Mouse (Mus musculus) forebrain, embryonic 11.5 days (tissue): ENCODE measurements around the gene Ogn. TPM values are rescaled to one million over a fixed set of nuclear protein-coding genes. Genes with fewer than 3 reads are reported as not detected.
A peak's percentile ranks its signal among the peaks of the same experiment; 100 is the strongest.

Experiments used
- ATAC-seq: fragments of 200-750 bp; cut with Nextera tagmentation; replicated peaks from 2 replicates; pipeline ENCODE4 v1.8.0; 2017; ENCODE audit warnings: moderate TSS enrichment; ENCODE audit not compliant: low FRiP score
- DNase-seq: peaks from one replicate; pipeline ENCODE4 v3.0.0-alpha.2; 2017; ENCODE audit warnings: low spot score
- H3K27ac ChIP-seq: fragments of 300-500 bp; sonication (generic); 2 replicates; pipeline ENCODE4 v1.5.1; 2014; ENCODE audit warnings: low read depth, low read length
- H3K27me3 ChIP-seq: fragments of 300-500 bp; sonication (generic); 2 replicates; pipeline ENCODE4 v1.6.1; 2014; ENCODE audit warnings: mild to moderate bottlenecking, low read length, mixed read lengths; ENCODE audit not compliant: control insufficient read depth, insufficient read depth
- H3K36me3 ChIP-seq: fragments of 300-500 bp; sonication (generic); 2 replicates; pipeline ENCODE4 v1.6.1; 2014; ENCODE audit warnings: mild to moderate bottlenecking, low read length, moderate library complexity, mixed read lengths; ENCODE audit not compliant: control insufficient read depth, insufficient read depth
- H3K4me1 ChIP-seq: fragments of 300-500 bp; sonication (generic); replicated peaks from 2 replicates; pipeline ENCODE4 v1.6.1; 2014; ENCODE audit warnings: low read length, mixed read lengths; ENCODE audit not compliant: control insufficient read depth, insufficient read depth
- H3K4me2 ChIP-seq: fragments of 300-500 bp; sonication (generic); 2 replicates; pipeline ENCODE4 v1.6.1; 2014; ENCODE audit warnings: low read depth, mild to moderate bottlenecking, low read length, moderate library complexity, mixed read lengths; ENCODE audit not compliant: severe bottlenecking
- H3K4me3 ChIP-seq: fragments of 300-500 bp; sonication (generic); 2 replicates; pipeline ENCODE4 v1.5.1; 2014; ENCODE audit warnings: low read depth, low read length
- H3K9ac ChIP-seq: fragments of 300-500 bp; sonication (generic); 2 replicates; pipeline ENCODE4 v1.6.1; 2014; ENCODE audit warnings: low read length
- H3K9me3 ChIP-seq: fragments of 300-500 bp; sonication (generic); 2 replicates; pipeline ENCODE4 v1.6.1; 2016; ENCODE audit warnings: low read length, mixed read lengths; ENCODE audit not compliant: control insufficient read depth
- WGBS: fragments of 180-500 bp; shearing (Covaris S2); extraction: QIAGEN DNeasy Blood & Tissue Kit; methylation state at CpG from one replicate; pipeline ENCODE4 v1.1.7; 2014; 5-methylcytosine and 5-hydroxymethylcytosine counted together
- polyA plus RNA-seq: library from polyadenylated mRNA; unstranded; fragments of >200 nt; fragmentation: Nextera tagmentation; extraction: Ambion mirVana; gene quantifications from 2 replicates; pipeline ENCODE4 v1.2.1, GENCODE M21; 2014

Ogn gene
- polyA plus RNA-seq, 1 experiment from 2014 or later: 9.8 TPM

GRCm38 (mm10) chr13:49629076-49629475 is 21.2 kb downstream of the Ogn start:
- ATAC-seq (no peak), DNase-seq (no peak)
- H3K4me1 ChIP-seq: no peaks in the 10 kb centered on the region
- no peak overlapping the region for H3K4me2 ChIP-seq
- no peak overlapping the region for H3K27ac ChIP-seq
- H3K27me3 ChIP-seq: no peaks in the 10 kb centered on the region
- H3K9ac ChIP-seq: no peak overlapping the region
- no peaks in the 10 kb centered on the region for H3K36me3 ChIP-seq
- no peak overlapping the region for H3K4me3 ChIP-seq
- H3K9me3 ChIP-seq: no peaks in the 10 kb centered on the region
- 89% methylated on average over 2 of the region's 2 CpGs for WGBS

- Histone ChIP-seq H3K9ac (no peak overlapping the region), H3K9me3 (no peaks in the 10 kb centered on the region), H3K4me3 (no peak overlapping the region), H3K36me3 (no peaks in the 10 kb centered on the region), H3K27me3 (no peaks in the 10 kb centered on the region), H3K4me1 (no peaks in the 10 kb centered on the region), H3K4me2 (no peak overlapping the region), H3K27ac (no peak overlapping the region)
- WGBS: 95% methylated on average over 2 of the region's 2 CpGs
- ATAC-seq (no peak), DNase-seq (no peak)
Observed at GRCm38 (mm10) chr13:49639965-49640364, 32.1 kb downstream of the Ogn start.

GRCm38 (mm10) chr13:49642650-49643049 is 34.8 kb downstream of the Ogn start:
- no peaks in the 10 kb centered on the region for H3K9me3 ChIP-seq
- H3K36me3 ChIP-seq: no peaks in the 10 kb centered on the region
- ATAC-seq (no peak), DNase-seq (no peak)
- H3K27ac ChIP-seq: no peak overlapping the region
- H3K4me1 ChIP-seq: no peaks in the 10 kb centered on the region
- no peak overlapping the region for H3K4me3 ChIP-seq
- H3K27me3 ChIP-seq: no peaks in the 10 kb centered on the region
- H3K9ac ChIP-seq: no peak overlapping the region
- WGBS: 84% methylated on average over 6 of the region's 6 CpGs
- H3K4me2 ChIP-seq: no peak overlapping the region

- no peaks in the 10 kb centered on the region for H3K4me1 ChIP-seq
- H3K4me2 ChIP-seq: no peak overlapping the region
- H3K36me3 ChIP-seq: no peaks in the 10 kb centered on the region
- DNase-seq (no peak), ATAC-seq (no peak)
- no peak overlapping the region for H3K9ac ChIP-seq
- no peaks in the 10 kb centered on the region for H3K27me3 ChIP-seq
- no peak overlapping the region for H3K27ac ChIP-seq
- no peaks in the 10 kb centered on the region for H3K9me3 ChIP-seq
- H3K4me3 ChIP-seq: no peak overlapping the region
Observed at GRCm38 (mm10) chr13:49643669-49644362, 36.0 kb downstream of the Ogn start.

GRCm38 (mm10) chr13:49644731-49645529 is 37.1 kb downstream of the Ogn start:
- Histone ChIP-seq H3K36me3 (no peaks in the 10 kb centered on the region), H3K27me3 (no peaks in the 10 kb centered on the region), H3K4me1 (no peaks in the 10 kb centered on the region), H3K9ac (no peak overlapping the region), H3K27ac (no peak overlapping the region), H3K9me3 (no peaks in the 10 kb centered on the region), H3K4me3 (no peak overlapping the region), H3K4me2 (no peak overlapping the region)
- DNase-seq (no peak), ATAC-seq (no peak)
- WGBS: 77% methylated on average over 2 of the region's 2 CpGs

- no peak for ATAC-seq
- H3K4me1 ChIP-seq: no peaks in the 10 kb centered on the region
- no peak overlapping the region for H3K27ac ChIP-seq
- no peaks in the 10 kb centered on the region for H3K9me3 ChIP-seq
- no peak overlapping the region for H3K4me2 ChIP-seq
- WGBS: 87% methylated on average over 1 of the region's 1 CpGs
- no peak overlapping the region for H3K9ac ChIP-seq
- no peak overlapping the region for H3K4me3 ChIP-seq
- no peak for DNase-seq
- no peaks in the 10 kb centered on the region for H3K27me3 ChIP-seq
- no peaks in the 10 kb centered on the region for H3K36me3 ChIP-seq
Observed at GRCm38 (mm10) chr13:49646019-49646418, 38.2 kb downstream of the Ogn start.

- H3K4me3 ChIP-seq: 0 out of 2 replicates have a peak overlapping the region, but pooled peaks have one; percentile 63
- ATAC-seq (no peak), DNase-seq (no peak)
- no peaks in the 10 kb centered on the region for H3K36me3 ChIP-seq
- H3K4me2 ChIP-seq: no peak overlapping the region
- H3K9me3 ChIP-seq: no peaks in the 10 kb centered on the region
- H3K9ac ChIP-seq: no peak overlapping the region
- H3K27me3 ChIP-seq: no peaks in the 10 kb centered on the region
- WGBS: 51% methylated on average over 2 of the region's 2 CpGs
- no peak overlapping the region for H3K27ac ChIP-seq
- H3K4me1 ChIP-seq: 0 out of 2 replicates have a peak, but pooled peaks cover 2% of the 10 kb centered on the region
Observed at GRCm38 (mm10) chr13:49651136-49651535, 43.3 kb downstream of the Ogn start.

- whole genome bisulfite sequencing: 5% methylated on average over 4 of the region's 4 CpGs
- no peaks in the 10 kb centered on the region for H3K27me3 ChIP-seq
- H3K9me3 ChIP-seq: no peaks in the 10 kb centered on the region
- no peak for DNase-seq
- ATAC-seq: no peak
- peak overlapping the region; percentile 63 for H3K4me3 ChIP-seq
- peak overlapping the region; percentile 53 for H3K4me2 ChIP-seq
- peak overlapping the region; percentile 68 for H3K9ac ChIP-seq
- no peak overlapping the region for H3K27ac ChIP-seq
- 0 out of 2 replicates have a peak, but pooled peaks cover 2% of the 10 kb centered on the region for H3K4me1 ChIP-seq
- no peaks in the 10 kb centered on the region; the same call in 1 of the 2 replicates for H3K36me3 ChIP-seq
Observed at GRCm38 (mm10) chr13:49651781-49652351, 44.0 kb downstream of the Ogn start.
